Mouse (Mus musculus): Measurements from ENCODE around the gene Prss23. TPM values are rescaled to one million over a fixed set of nuclear protein-coding genes. Genes with fewer than 3 reads are reported as not detected.

The Prss23 gene
- polyA plus RNA-seq, 1 experiment from 2014 or later, result 38.6 TPM

DNA sequence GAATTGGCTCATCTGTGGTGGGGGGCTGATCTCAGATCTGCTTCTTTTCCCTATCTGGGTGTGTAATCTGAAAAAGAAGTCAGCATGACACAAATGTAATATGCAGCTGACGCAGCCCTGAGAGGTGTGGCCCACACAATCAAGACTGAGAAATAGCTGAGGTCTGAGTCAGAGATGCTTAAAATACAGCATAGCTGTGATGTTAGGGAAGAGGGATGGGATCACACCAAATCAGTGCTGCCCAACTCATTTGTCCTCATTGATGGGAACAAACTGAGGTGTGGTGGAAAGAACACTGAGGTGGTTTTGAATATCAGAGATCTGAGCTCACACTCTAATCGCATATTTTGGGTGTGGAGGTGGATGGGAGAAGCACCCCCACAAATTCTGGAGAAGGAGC lies 14.0 kb upstream of the Prss23 start:
- Histone ChIP-seq H3K4me3 (no peak overlapping the region), H3K36me3 (no peaks in the 10 kb centered on the region), H3K27me3 (ENCODE audit: insufficient read depth, poor library complexity, severe bottlenecking) (no peaks in the 10 kb centered on the region), H3K9me3 (no peaks in the 10 kb centered on the region), H3K27ac (peak overlapping the region; percentile 31; the same call in 1 of the 2 replicates), H3K4me1 (peaks cover 14% of the 10 kb centered on the region)
- 61% methylated on average over 2 of the region's 2 CpGs for WGBS
- no peak for DNase-seq (ENCODE audit: low spot score)

DNA sequence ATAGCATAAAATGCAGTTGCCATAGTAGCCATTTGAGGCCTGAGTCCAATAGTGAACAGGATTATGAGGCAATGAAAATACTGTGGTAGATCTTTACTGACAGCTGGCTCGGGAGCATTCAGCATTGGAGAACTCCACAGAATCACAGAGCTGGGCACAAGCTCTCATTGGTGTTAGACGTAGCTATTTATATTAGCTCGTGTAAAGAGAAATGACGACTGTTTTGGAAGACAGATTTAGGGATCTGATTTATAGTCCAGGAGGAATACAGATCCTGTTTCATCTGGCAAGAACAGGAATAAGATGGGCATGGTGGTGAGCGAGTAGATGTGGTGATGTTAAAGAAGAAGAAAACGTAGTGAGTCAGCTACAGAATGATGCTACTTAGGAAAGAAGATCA lies 12.4 kb upstream of the Prss23 start:
- Histone ChIP-seq H3K4me1 (peaks cover 14% of the 10 kb centered on the region), H3K27me3 (ENCODE audit: insufficient read depth, poor library complexity, severe bottlenecking) (no peaks in the 10 kb centered on the region), H3K4me3 (no peak overlapping the region), H3K9me3 (no peaks in the 10 kb centered on the region), H3K36me3 (no peaks in the 10 kb centered on the region), H3K27ac (no peak overlapping the region)
- no peak for DNase-seq (ENCODE audit: low spot score)
- WGBS, result 78% methylated on average over 6 of the region's 6 CpGs

GRCm38 (mm10) chr7:89527430-89527856 lies 456 bp upstream of the Prss23 start:
- H3K9me3 ChIP-seq, result no peaks in the 10 kb centered on the region
- H3K27me3 ChIP-seq (ENCODE audit: insufficient read depth, poor library complexity, severe bottlenecking), result no peaks in the 10 kb centered on the region
- no peak overlapping the region for H3K4me3 ChIP-seq
- H3K27ac ChIP-seq, result peak overlapping the region; percentile 84
- 69% methylated on average over 4 of the region's 4 CpGs for WGBS
- no peaks in the 10 kb centered on the region for H3K36me3 ChIP-seq
- peaks cover 20% of the 10 kb centered on the region for H3K4me1 ChIP-seq
- DNase-seq (ENCODE audit: low spot score), result no peak

GRCm38 (mm10) chr7:89523816-89524215 lies 3.2 kb downstream of the Prss23 start:
- 85% methylated on average over 4 of the region's 4 CpGs for WGBS
- no peak for DNase-seq (ENCODE audit: low spot score)
- Histone ChIP-seq H3K4me1 (peaks cover 28% of the 10 kb centered on the region), H3K9me3 (0 out of 2 replicates have a peak, but pooled peaks cover 4% of the 10 kb centered on the region), H3K4me3 (no peak overlapping the region), H3K27ac (no peak overlapping the region), H3K27me3 (ENCODE audit: insufficient read depth, poor library complexity, severe bottlenecking) (no peaks in the 10 kb centered on the region), H3K36me3 (no peaks in the 10 kb centered on the region)

GRCm38 (mm10) chr7:89522170-89522569 lies 4.8 kb downstream of the Prss23 start:
- WGBS, result 20% methylated on average over 10 of the region's 10 CpGs
- DNase-seq (ENCODE audit: low spot score), result no peak
- Histone ChIP-seq H3K36me3 (no peaks in the 10 kb centered on the region), H3K27me3 (ENCODE audit: insufficient read depth, poor library complexity, severe bottlenecking) (no peaks in the 10 kb centered on the region), H3K4me3 (peak overlapping the region; percentile 40), H3K4me1 (peaks cover 35% of the 10 kb centered on the region), H3K9me3 (0 out of 2 replicates have a peak, but pooled peaks cover 4% of the 10 kb centered on the region), H3K27ac (peak overlapping the region; percentile 69; the same call in 1 of the 2 replicates)

GRCm38 (mm10) chr7:89517460-89518390 lies 9.3 kb downstream of the Prss23 start:
- WGBS, result under 1% methylated on average over 57 of the region's 61 CpGs
- peaks cover 5% of the 10 kb centered on the region; the same call in 1 of the 2 replicates for H3K27me3 ChIP-seq (ENCODE audit: insufficient read depth, poor library complexity, severe bottlenecking)
- H3K4me1 ChIP-seq, result peaks cover 29% of the 10 kb centered on the region
- H3K27ac ChIP-seq, result peak overlapping the region; percentile 93
- 0 out of 2 replicates have a peak, but pooled peaks cover 4% of the 10 kb centered on the region for H3K9me3 ChIP-seq
- DNase-seq (ENCODE audit: low spot score), result peak; percentile 86
- H3K4me3 ChIP-seq, result peak overlapping the region; percentile 85
- H3K36me3 ChIP-seq, result no peaks in the 10 kb centered on the region

- Histone ChIP-seq H3K27me3 (ENCODE audit: insufficient read depth, poor library complexity, severe bottlenecking) (peaks cover 5% of the 10 kb centered on the region; the same call in 1 of the 2 replicates), H3K36me3 (no peaks in the 10 kb centered on the region), H3K9me3 (0 out of 2 replicates have a peak, but pooled peaks cover 4% of the 10 kb centered on the region), H3K4me1 (peaks cover 20% of the 10 kb centered on the region), H3K27ac (peak overlapping the region; percentile 93), H3K4me3 (peak overlapping the region; percentile 85)
- WGBS, result 9% methylated on average over 32 of the region's 32 CpGs
- DNase-seq (ENCODE audit: low spot score), result no peak
Observed at GRCm38 (mm10) chr7:89516551-89517459, 10.2 kb downstream of the Prss23 start.

- Histone ChIP-seq H3K9me3 (no peaks in the 10 kb centered on the region), H3K4me3 (no peak overlapping the region), H3K4me1 (peaks cover 6% of the 10 kb centered on the region), H3K36me3 (peaks cover 13% of the 10 kb centered on the region), H3K27me3 (ENCODE audit: insufficient read depth, poor library complexity, severe bottlenecking) (peaks cover 5% of the 10 kb centered on the region; the same call in 1 of the 2 replicates), H3K27ac (no peak overlapping the region)
- WGBS, result 56% methylated on average over 4 of the region's 4 CpGs
- no peak for DNase-seq (ENCODE audit: low spot score)
Observed at GRCm38 (mm10) chr7:89511921-89512514, 15.0 kb downstream of the Prss23 start.

GRCm38 (mm10) chr7:89508672-89509071 lies 18.3 kb downstream of the Prss23 start:
- no peak for DNase-seq (ENCODE audit: low spot score)
- WGBS, result 77% methylated on average over 4 of the region's 4 CpGs
- Histone ChIP-seq H3K9me3 (no peaks in the 10 kb centered on the region), H3K27me3 (ENCODE audit: insufficient read depth, poor library complexity, severe bottlenecking) (no peaks in the 10 kb centered on the region), H3K27ac (no peak overlapping the region), H3K4me3 (no peak overlapping the region), H3K36me3 (peaks cover 13% of the 10 kb centered on the region), H3K4me1 (no peaks in the 10 kb centered on the region)

DNA sequence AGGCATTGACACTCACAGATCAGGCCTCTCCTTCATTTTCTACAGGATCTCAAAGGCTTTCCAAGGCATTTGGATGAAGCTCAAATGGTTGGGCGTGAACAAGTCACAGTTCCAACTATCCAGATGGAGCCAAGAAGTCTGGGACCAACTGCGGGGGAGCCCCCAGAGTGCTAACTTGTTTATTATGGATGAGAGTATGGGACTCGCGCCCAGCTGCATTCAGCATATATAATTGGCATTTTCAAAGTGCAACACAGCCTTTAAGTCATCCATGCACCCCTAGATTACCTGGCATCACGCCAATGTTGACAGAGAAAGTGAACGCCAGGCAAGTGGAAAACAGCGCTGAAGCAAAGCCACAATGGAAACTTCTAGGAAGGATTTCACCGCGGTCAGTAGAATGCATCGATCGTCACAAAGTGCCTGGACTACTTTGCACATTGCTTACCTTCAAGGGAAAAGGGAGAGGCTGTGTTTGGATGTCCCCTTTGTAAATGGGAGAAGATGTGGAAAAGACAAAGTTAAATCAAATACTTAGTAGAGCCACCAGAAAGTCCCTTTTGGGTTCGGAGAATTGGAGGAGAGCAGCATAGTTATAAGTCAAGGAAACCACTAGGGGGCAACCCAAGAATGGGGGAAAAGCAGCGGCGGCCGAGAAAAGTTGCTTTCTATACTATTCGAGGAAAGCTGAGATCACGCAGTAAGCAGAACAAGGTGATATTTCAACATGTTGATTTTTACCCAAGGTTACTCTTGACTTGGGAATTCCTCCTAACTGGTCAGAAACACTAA lies 27.3 kb downstream of the Prss23 start:
- no peak overlapping the region for H3K27ac ChIP-seq
- H3K36me3 ChIP-seq, result no peaks in the 10 kb centered on the region
- no peaks in the 10 kb centered on the region for H3K9me3 ChIP-seq
- H3K4me3 ChIP-seq, result peak overlapping the region; percentile 35
- 28% methylated on average over 17 of the region's 17 CpGs for WGBS
- no peaks in the 10 kb centered on the region for H3K27me3 ChIP-seq (ENCODE audit: insufficient read depth, poor library complexity, severe bottlenecking)
- DNase-seq (ENCODE audit: low spot score), result no peak
- no peaks in the 10 kb centered on the region for H3K4me1 ChIP-seq

DNA sequence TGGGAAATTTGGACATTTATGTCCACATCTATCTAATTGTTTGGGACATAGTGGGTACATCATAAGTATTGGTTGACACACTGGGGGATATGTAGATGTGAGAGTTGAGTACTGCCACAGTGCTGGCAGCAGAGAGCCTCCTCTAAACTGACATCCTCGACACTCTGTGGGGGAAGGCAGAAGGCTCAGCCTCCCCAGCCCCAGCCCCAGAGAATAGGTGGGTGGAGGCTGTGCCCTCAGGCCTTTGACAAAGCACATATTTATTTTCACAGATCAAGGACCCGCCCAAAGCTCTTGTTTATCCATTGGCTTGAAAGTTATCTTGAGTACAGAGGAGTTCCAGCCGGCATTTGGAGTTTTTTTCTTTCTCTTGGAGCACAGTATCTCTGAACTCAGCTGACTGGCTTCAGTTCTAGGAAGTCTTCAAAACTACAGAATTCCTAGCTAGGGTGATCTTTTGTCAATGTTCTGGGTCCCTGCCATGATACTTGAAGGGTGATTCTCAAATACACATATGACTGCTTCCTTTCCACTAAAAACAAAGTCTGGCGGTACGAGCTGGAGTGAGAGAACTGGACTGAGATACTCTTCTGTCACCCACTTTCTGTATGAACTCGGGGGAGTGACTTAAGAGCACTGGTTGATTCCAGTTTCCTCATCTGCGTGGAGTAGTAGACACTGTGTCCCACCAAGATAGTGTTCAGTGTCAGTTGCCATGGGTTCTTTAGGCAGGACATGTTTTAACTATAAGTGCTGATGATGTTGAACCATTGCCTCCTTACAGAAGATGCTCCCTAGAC lies 43.0 kb downstream of the Prss23 start:
- WGBS, result 56% methylated on average over 7 of the region's 7 CpGs
- H3K4me3 ChIP-seq, result no peak overlapping the region
- no peak overlapping the region for H3K27ac ChIP-seq
- no peaks in the 10 kb centered on the region for H3K9me3 ChIP-seq
- no peaks in the 10 kb centered on the region for H3K27me3 ChIP-seq (ENCODE audit: insufficient read depth, poor library complexity, severe bottlenecking)
- H3K4me1 ChIP-seq, result no peaks in the 10 kb centered on the region
- H3K36me3 ChIP-seq, result no peaks in the 10 kb centered on the region
- no peak for DNase-seq (ENCODE audit: low spot score)

Data from heart, embryonic 10.5 days (tissue).